Mouse (Mus musculus): Measurements from ENCODE around the gene Parp8. TPM values are rescaled to one million over a fixed set of nuclear protein-coding genes. Genes with fewer than 3 reads are reported as not detected.

The Parp8 gene
- polyA plus RNA-seq, 1 experiment from 2014 or later = 44.0 TPM

GRCm38 (mm10) chr13:116974081-116974860 is 51.1 kb downstream of the Parp8 start:
- Histone ChIP-seq H3K9ac (no peak overlapping the region), H3K27ac (peak overlapping the region; percentile 43), H3K9me3 (ENCODE audit: control insufficient read depth, low read length) (no peaks in the 10 kb centered on the region), H3K36me3 (replicated peaks; ENCODE audit: control insufficient read depth, insufficient read depth) (no peaks in the 10 kb centered on the region), H3K27me3 (ENCODE audit: control insufficient read depth, insufficient read depth, low read length) (no peaks in the 10 kb centered on the region), H3K4me1 (replicated peaks; ENCODE audit: control insufficient read depth, insufficient read depth, low read length) (peaks cover 14% of the 10 kb centered on the region), H3K4me3 (replicated peaks; ENCODE audit: low read length) (no peak overlapping the region), H3K4me2 (replicated peaks) (no peak overlapping the region)
- DNase-seq (ENCODE audit: low spot score) (no peak), ATAC-seq (ENCODE audit: low FRiP score) (no peak)
- WGBS = 82% methylated on average over 7 of the region's 7 CpGs

GRCm38 (mm10) chr13:116973491-116973890 is 51.8 kb downstream of the Parp8 start:
- Histone ChIP-seq H3K27me3 (ENCODE audit: control insufficient read depth, insufficient read depth, low read length) (no peaks in the 10 kb centered on the region), H3K4me2 (replicated peaks) (no peak overlapping the region), H3K27ac (no peak overlapping the region), H3K9me3 (ENCODE audit: control insufficient read depth, low read length) (no peaks in the 10 kb centered on the region), H3K4me3 (replicated peaks; ENCODE audit: low read length) (no peak overlapping the region), H3K4me1 (replicated peaks; ENCODE audit: control insufficient read depth, insufficient read depth, low read length) (peaks cover 14% of the 10 kb centered on the region), H3K9ac (no peak overlapping the region), H3K36me3 (replicated peaks; ENCODE audit: control insufficient read depth, insufficient read depth) (no peaks in the 10 kb centered on the region)
- 64% methylated on average over 7 of the region's 7 CpGs for WGBS
- DNase-seq (ENCODE audit: low spot score) (no peak), ATAC-seq (ENCODE audit: low FRiP score) (peak; percentile 63; the same call in 1 of the 2 replicates)

GRCm38 (mm10) chr13:116972036-116972611 is 53.2 kb downstream of the Parp8 start:
- H3K9ac ChIP-seq = no peak overlapping the region
- no peaks in the 10 kb centered on the region for H3K9me3 ChIP-seq (ENCODE audit: control insufficient read depth, low read length)
- 87% methylated on average over 7 of the region's 7 CpGs for WGBS
- H3K4me2 ChIP-seq (replicated peaks) = no peak overlapping the region
- no peak overlapping the region for H3K27ac ChIP-seq
- H3K4me1 ChIP-seq (replicated peaks; ENCODE audit: control insufficient read depth, insufficient read depth, low read length) = peaks cover 14% of the 10 kb centered on the region
- DNase-seq (ENCODE audit: low spot score) (no peak), ATAC-seq (ENCODE audit: low FRiP score) (no peak)
- H3K27me3 ChIP-seq (ENCODE audit: control insufficient read depth, insufficient read depth, low read length) = no peaks in the 10 kb centered on the region
- no peak overlapping the region for H3K4me3 ChIP-seq (replicated peaks; ENCODE audit: low read length)
- no peaks in the 10 kb centered on the region for H3K36me3 ChIP-seq (replicated peaks; ENCODE audit: control insufficient read depth, insufficient read depth)

GRCm38 (mm10) chr13:116970706-116971428 is 54.5 kb downstream of the Parp8 start:
- ATAC-seq (ENCODE audit: low FRiP score) (peak; percentile 50; the same call in 1 of the 2 replicates), DNase-seq (ENCODE audit: low spot score) (no peak)
- peaks cover 14% of the 10 kb centered on the region for H3K4me1 ChIP-seq (replicated peaks; ENCODE audit: control insufficient read depth, insufficient read depth, low read length)
- no peak overlapping the region for H3K4me3 ChIP-seq (replicated peaks; ENCODE audit: low read length)
- H3K9ac ChIP-seq = no peak overlapping the region
- WGBS = 59% methylated on average over 11 of the region's 11 CpGs
- no peaks in the 10 kb centered on the region for H3K27me3 ChIP-seq (ENCODE audit: control insufficient read depth, insufficient read depth, low read length)
- peak overlapping the region; percentile 1; the same call in 1 of the 2 replicates for H3K27ac ChIP-seq
- H3K36me3 ChIP-seq (replicated peaks; ENCODE audit: control insufficient read depth, insufficient read depth) = no peaks in the 10 kb centered on the region
- no peaks in the 10 kb centered on the region for H3K9me3 ChIP-seq (ENCODE audit: control insufficient read depth, low read length)
- H3K4me2 ChIP-seq (replicated peaks) = no peak overlapping the region

DNA sequence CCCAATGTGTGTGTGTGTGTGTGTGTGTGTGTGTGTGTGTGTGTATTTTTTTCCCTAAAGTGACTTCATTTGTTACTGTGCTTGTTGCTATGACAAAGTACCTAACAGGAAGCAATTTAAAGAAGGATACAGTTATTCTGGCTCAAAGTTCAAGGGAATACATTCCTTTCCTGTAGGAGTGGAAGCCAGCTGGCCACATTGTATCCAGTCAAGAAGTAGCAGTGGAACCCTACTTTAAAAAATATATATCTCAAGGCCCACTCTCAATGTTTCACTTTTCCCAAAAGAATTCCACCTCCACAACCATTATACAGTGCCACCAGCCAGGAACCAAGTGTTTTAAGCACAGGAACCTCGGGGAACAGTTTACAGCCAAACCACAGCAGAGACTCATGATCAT is 55.7 kb downstream of the Parp8 start:
- Histone ChIP-seq H3K4me2 (replicated peaks) (no peak overlapping the region), H3K4me1 (replicated peaks; ENCODE audit: control insufficient read depth, insufficient read depth, low read length) (peaks cover 14% of the 10 kb centered on the region), H3K9me3 (ENCODE audit: control insufficient read depth, low read length) (no peaks in the 10 kb centered on the region), H3K4me3 (replicated peaks; ENCODE audit: low read length) (no peak overlapping the region), H3K27me3 (ENCODE audit: control insufficient read depth, insufficient read depth, low read length) (no peaks in the 10 kb centered on the region), H3K36me3 (replicated peaks; ENCODE audit: control insufficient read depth, insufficient read depth) (no peaks in the 10 kb centered on the region), H3K9ac (no peak overlapping the region), H3K27ac (no peak overlapping the region)
- no peak for ATAC-seq (ENCODE audit: low FRiP score)
- DNase-seq (ENCODE audit: low spot score) = no peak
- WGBS = 91% methylated on average over 1 of the region's 1 CpGs

GRCm38 (mm10) chr13:116968906-116969305 is 56.4 kb downstream of the Parp8 start:
- H3K36me3 ChIP-seq (replicated peaks; ENCODE audit: control insufficient read depth, insufficient read depth) = no peaks in the 10 kb centered on the region
- H3K9ac ChIP-seq = no peak overlapping the region
- H3K27ac ChIP-seq = no peak overlapping the region
- no peaks in the 10 kb centered on the region for H3K27me3 ChIP-seq (ENCODE audit: control insufficient read depth, insufficient read depth, low read length)
- 98% methylated on average over 4 of the region's 4 CpGs for WGBS
- ATAC-seq (ENCODE audit: low FRiP score) = no peak
- no peak overlapping the region for H3K4me2 ChIP-seq (replicated peaks)
- H3K4me3 ChIP-seq (replicated peaks; ENCODE audit: low read length) = no peak overlapping the region
- no peaks in the 10 kb centered on the region for H3K9me3 ChIP-seq (ENCODE audit: control insufficient read depth, low read length)
- H3K4me1 ChIP-seq (replicated peaks; ENCODE audit: control insufficient read depth, insufficient read depth, low read length) = peaks cover 14% of the 10 kb centered on the region
- DNase-seq (ENCODE audit: low spot score) = no peak

DNA sequence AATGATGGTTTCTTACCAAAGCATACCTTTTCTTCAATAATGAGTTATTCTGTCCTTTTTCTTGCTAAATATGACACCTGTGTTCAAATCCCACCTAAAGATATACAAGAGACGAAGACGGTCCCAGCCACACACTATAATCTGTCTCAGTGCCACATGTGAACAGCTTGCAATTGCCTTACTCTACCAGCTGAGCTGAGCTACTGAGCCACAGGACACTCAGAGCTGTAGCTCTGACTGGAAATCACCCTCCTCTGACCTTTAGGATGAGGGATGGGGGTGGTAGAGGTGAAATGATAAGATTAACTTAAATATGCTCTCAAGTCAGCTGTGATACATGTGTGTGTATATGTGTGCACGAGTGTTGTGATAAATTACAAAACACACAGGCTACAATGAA is 57.9 kb downstream of the Parp8 start:
- H3K9ac ChIP-seq = no peak overlapping the region
- no peaks in the 10 kb centered on the region for H3K9me3 ChIP-seq (ENCODE audit: control insufficient read depth, low read length)
- ATAC-seq (ENCODE audit: low FRiP score) = no peak
- H3K36me3 ChIP-seq (replicated peaks; ENCODE audit: control insufficient read depth, insufficient read depth) = no peaks in the 10 kb centered on the region
- H3K27ac ChIP-seq = no peak overlapping the region
- peaks cover 14% of the 10 kb centered on the region for H3K4me1 ChIP-seq (replicated peaks; ENCODE audit: control insufficient read depth, insufficient read depth, low read length)
- no peaks in the 10 kb centered on the region for H3K27me3 ChIP-seq (ENCODE audit: control insufficient read depth, insufficient read depth, low read length)
- no peak overlapping the region for H3K4me3 ChIP-seq (replicated peaks; ENCODE audit: low read length)
- WGBS = 95% methylated on average over 3 of the region's 3 CpGs
- no peak for DNase-seq (ENCODE audit: low spot score)
- H3K4me2 ChIP-seq (replicated peaks) = no peak overlapping the region

DNA sequence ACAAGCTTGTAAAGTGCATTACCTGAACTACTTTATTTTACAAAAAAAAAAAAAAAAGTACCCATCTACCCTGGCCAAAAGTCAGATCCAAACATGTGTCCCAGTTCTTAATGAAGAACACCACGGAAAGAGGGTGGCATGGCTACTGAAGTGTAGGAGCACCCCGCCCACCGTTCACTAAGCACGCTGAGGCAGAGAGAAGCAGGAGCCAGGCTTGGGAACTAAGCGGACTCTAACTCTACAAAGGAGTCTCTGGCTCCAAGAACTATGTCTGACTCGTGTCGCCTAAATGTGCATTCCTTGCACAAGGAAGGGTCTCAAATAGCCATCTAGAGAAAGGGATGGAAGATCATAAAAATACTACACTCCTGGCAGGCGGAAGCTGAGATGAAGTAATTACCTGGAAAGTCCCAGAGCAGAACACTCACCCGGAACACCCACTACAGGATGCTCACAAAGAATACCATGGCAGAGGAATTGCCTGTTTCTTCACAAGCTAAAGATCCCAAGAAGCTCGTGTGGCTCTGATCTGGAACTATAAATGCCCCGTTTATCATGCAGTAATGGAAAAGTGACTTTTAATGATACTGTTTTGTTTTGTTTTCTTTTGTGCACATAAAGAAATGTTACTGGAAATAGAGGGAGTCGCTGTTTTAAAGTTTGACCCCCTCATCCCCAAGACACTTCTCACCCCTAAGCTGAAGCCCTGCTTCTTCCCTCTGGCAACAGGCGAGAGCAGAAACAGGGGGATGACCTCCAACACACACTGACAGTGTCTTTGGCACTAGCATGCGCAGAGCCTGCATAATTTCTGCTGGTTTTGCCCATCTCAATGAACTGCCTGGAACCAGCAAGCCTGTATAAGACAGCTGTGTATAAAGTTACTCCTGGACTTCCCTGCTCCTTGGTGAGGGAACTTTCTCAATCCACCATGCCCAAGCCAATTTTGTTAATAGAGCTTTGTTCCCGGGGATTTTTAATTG is 62.6 kb downstream of the Parp8 start:
- Histone ChIP-seq H3K27ac (no peak overlapping the region), H3K27me3 (ENCODE audit: control insufficient read depth, insufficient read depth, low read length) (no peaks in the 10 kb centered on the region), H3K9ac (no peak overlapping the region), H3K4me3 (replicated peaks; ENCODE audit: low read length) (no peak overlapping the region), H3K4me2 (replicated peaks) (no peak overlapping the region), H3K36me3 (replicated peaks; ENCODE audit: control insufficient read depth, insufficient read depth) (no peaks in the 10 kb centered on the region), H3K4me1 (replicated peaks; ENCODE audit: control insufficient read depth, insufficient read depth, low read length) (no peaks in the 10 kb centered on the region), H3K9me3 (ENCODE audit: control insufficient read depth, low read length) (no peaks in the 10 kb centered on the region)
- WGBS = 85% methylated on average over 15 of the region's 15 CpGs
- ATAC-seq (ENCODE audit: low FRiP score) (no peak), DNase-seq (ENCODE audit: low spot score) (no peak)
